In the genomic region with DNA sequence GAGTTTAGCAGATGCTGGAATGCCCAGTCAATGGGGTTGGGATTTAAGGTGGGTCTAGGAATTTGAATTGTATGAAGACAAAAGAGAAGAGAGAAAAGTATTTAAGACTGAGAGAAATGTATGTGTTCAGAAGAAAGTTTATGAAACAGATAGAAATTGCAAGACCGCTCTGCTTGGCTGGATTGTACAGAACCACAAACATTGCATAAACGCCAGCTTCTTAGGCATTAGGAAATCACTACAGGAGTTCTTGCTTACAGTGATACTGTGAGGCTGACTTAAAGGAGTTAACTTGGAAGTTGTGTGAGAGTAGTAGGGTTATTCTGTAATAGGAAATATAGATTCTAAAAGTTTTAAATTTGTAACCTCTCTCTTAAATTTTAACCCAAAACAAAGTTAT, we compare ENCODE assay signal across 28 mouse cellular contexts. TPM values are rescaled to one million over a fixed set of nuclear protein-coding genes. Genes with fewer than 3 reads are reported as not detected.
"Had no signal": no experiment of that assay in that cellular context is flagged by ENCODE, and none has a peak within 500 bp of the region (broad histone marks: within the 10 kb centered on the region; RNA-seq: fewer than 3 reads in every experiment).

No protein-coding gene starts in this region.

- H3K4me1 ChIP-seq: heart, embryonic 13.5 days; heart, embryonic 15.5 days; hindbrain, embryonic 13.5 days; hindbrain, embryonic 15.5 days; kidney, embryonic 15.5 days; limb, embryonic 10.5 days; limb, embryonic 12.5 days had no signal

- DNase-seq: gastrocnemius, adult 2 months; gastrocnemius, postnatal 10 days; gastrocnemius, postnatal 25 days; heart, adult 2 months; heart, postnatal 14 days; heart, postnatal 36 days; kidney, adult 11 months; kidney, adult 2 months; kidney, adult 9 months; kidney, postnatal 14 days; kidney, postnatal 36 days; layer of hippocampus, adult 9-11 months; layer of hippocampus, postnatal 36 days; liver had no signal

- H3K4me2 ChIP-seq: heart, embryonic 11.5 days; heart, embryonic 13.5 days; heart, embryonic 15.5 days; hindbrain, embryonic 13.5 days; hindbrain, embryonic 15.5 days; kidney, embryonic 15.5 days; limb, embryonic 12.5 days had no signal

- H3K36me3 ChIP-seq: heart, embryonic 13.5 days; heart, embryonic 15.5 days; hindbrain, embryonic 13.5 days; hindbrain, embryonic 15.5 days; kidney, embryonic 15.5 days; limb, embryonic 10.5 days; limb, embryonic 12.5 days had no signal

- H3K9ac ChIP-seq: heart, embryonic 13.5 days; heart, embryonic 15.5 days; hindbrain, embryonic 13.5 days; hindbrain, embryonic 15.5 days; kidney, embryonic 15.5 days; limb, embryonic 12.5 days had no signal

- H3K9me3 ChIP-seq: heart, embryonic 13.5 days; heart, embryonic 15.5 days; hindbrain, embryonic 13.5 days; hindbrain, embryonic 15.5 days; kidney, embryonic 15.5 days; limb, embryonic 10.5 days; limb, embryonic 12.5 days had no signal

- H3K27ac ChIP-seq: gastrocnemius, adult 2 months; heart, adult 2 months; heart, embryonic 13.5 days; heart, embryonic 15.5 days; hindbrain, embryonic 13.5 days; hindbrain, embryonic 15.5 days; hindbrain, postnatal 0 days; kidney, embryonic 15.5 days; kidney, postnatal 0 days; left cerebral cortex, adult 2 months; limb, embryonic 10.5 days; limb, embryonic 12.5 days had no signal

- ATAC-seq: hindbrain, postnatal 0 days; intestine, embryonic 16.5 days had no signal

- H3K27me3 ChIP-seq: heart, embryonic 13.5 days; heart, embryonic 15.5 days; hindbrain, embryonic 13.5 days; hindbrain, embryonic 15.5 days; kidney, embryonic 15.5 days; limb, embryonic 12.5 days had no signal

- H3K4me3 ChIP-seq: gastrocnemius, adult 2 months; heart, adult 2 months; heart, embryonic 13.5 days; heart, embryonic 15.5 days; hindbrain, embryonic 13.5 days; hindbrain, embryonic 15.5 days; kidney, embryonic 15.5 days; left cerebral cortex, adult 2 months; limb, embryonic 10.5 days; limb, embryonic 12.5 days had no signal

RNA-seq across cellular contexts. Expression of gene Pdk4, which starts 23.4 kb away (rescaled TPM):
- total RNA-seq: granulocyte monocyte progenitor cell, adult 5-6 weeks; hematopoietic stem cell, adult 5-6 weeks had no signal
